Mouse (Mus musculus) liver, postnatal 0 days (tissue): Measurements from ENCODE around the gene Myh6.

Experiments
- CTCF ChIP-seq: sonication (generic); IDR thresholded peaks from 2 replicates; pipeline ENCODE4 v1.5.1; 2016; ENCODE audit warnings: antibody characterized with exemption, low read depth
- EP300 ChIP-seq: IDR thresholded peaks from 2 replicates; pipeline ENCODE4 v1.6.1; 2016; ENCODE audit warnings: antibody characterized with exemption, low read depth, mild to moderate bottlenecking

DNA sequence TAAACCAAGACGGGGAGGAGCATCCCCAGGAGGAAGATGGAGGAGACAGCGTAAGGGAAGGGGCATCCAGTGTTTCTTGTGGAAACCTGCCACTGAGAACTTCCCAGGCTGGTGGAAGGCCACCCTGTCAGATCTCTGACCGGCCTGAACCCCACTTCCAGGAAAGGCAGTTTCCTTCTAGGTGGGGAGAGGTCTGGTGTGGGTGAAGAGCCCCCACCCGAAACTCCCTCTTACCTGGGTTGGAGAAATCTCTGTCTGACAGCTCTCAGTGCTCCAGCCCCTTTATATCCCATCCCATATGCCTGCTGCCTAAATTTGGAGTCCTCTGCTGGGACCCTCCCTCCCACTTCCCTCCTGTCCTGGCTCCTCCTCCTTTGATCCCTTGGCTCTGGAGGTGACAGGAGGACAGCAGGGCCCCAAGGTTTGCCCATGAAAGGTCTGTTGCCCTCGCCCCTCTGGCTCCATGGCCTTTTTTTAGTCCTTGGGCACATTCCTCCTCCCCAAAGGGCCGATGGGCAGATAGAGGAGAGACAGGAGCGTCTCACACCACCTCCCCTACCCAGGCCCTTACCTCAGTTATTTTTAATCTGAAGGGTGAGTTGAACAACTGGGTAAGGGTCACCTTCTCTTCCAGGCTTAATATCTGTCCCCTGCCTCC, at the start of gene Myh6:
- TF ChIP-seq EP300: no peak
- no peak for TF ChIP-seq CTCF
